Mouse (Mus musculus): ENCODE results near the gene Cln5.

Cln5 gene

DNA sequence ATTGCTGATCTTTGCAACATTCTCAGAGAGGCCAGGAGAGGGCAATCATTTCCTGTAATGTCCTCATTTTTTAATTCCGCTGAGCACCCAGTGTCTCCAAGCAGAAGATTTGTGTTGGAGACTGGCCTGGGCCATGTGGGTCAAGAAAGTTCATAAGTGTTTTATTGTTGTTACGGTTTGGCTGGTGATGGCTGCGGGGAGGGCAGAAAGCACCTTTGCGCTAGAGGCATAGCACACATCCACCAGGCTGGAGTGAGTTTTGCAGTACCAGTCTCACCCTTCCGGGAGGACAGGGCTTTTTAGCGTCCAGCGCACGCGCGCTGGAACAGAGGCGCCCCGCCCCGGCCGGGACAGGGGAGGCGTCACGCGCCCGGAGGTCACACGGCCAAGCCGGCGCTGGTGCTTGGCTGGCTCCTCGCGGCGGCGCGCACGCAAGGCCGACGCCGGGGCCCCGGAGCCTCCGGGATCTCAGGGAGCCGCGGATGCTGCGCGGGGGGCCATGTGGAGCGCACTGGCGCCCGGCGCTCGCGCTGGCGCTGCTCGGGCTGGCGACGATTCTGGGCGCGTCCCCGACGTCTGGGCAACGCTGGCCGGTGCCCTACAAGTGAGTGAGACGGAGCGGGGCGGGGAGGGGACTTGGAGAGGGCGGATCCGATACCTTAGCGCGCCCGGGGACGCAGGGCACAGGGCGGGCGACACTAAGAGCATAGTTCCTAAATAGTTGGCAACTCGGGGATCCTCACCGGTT, at the start of gene Cln5:
Gene Cln5, plus strand, starts transcription at position 353 of the 748 bp plus-strand sequence.
- DNase-seq (ENCODE audit: low spot score) = peak; percentile 93

DNA sequence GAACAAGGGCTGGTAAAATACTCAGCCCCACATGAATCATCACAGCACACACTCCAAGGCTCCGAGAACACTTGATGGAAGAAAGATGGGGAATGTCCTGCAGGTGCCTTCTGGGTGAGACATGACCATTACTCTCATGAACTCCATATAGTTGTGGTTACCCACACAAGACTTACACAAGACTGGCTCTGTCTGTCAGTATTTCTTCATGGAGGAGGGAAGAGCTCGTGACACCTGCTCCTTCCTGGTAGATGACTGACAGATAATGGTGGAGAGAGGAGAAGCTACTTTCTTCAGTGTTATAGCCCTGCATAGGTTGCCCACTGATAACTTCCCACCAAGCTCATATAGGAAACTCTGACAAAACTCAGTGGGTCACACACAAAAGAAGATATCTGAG, 40.8 kb upstream of the Cln5 start:
- DNase-seq (ENCODE audit: low spot score) = no peak

DNA sequence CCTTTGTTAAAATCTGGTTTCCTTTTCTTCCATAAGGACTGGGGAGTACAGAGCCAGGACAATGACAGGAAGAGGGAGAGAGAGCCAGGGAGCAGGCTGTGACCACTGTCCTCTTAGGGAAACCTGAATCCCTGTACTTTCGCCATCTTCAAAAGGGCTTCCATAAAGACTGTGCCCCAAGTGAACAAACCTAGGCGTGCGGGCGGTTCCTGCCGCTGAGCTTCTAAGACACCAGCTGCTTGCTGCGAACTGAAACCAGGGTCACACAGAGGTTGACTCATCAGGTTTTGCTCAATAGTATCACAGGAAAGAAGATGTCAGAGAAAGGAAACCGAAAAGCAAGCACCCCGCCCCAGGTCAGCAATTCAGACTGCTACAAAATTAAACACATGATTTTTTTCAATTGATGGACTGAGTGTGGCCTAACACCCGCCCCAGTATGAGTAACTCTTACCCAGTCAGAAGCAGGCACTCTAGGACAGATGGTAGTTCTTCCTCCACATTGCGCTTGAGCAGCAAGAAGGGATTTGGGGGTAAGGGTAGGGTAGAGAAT, 36.7 kb upstream of the Cln5 start:
- no peak for DNase-seq (ENCODE audit: low spot score)

DNA sequence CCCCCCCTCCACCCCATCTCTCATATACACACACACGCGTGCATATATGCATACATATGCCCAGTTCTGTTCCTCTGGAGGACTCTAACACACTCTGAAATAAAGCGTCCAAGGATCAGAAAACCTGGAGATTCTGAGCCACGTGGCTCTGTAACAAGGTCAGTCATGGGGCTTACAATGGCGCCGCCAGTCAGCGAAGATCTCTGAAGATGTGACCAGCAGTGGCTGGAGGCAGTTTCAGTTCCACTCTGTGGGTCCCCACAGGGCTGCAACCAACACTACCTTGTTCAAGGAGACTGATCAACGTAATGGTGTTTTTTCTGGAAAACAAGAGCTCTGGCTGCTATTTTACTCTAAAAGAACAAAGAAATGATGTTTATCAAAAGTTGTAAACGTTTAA, 35.9 kb upstream of the Cln5 start:
- no peak for DNase-seq (ENCODE audit: low spot score)

DNA sequence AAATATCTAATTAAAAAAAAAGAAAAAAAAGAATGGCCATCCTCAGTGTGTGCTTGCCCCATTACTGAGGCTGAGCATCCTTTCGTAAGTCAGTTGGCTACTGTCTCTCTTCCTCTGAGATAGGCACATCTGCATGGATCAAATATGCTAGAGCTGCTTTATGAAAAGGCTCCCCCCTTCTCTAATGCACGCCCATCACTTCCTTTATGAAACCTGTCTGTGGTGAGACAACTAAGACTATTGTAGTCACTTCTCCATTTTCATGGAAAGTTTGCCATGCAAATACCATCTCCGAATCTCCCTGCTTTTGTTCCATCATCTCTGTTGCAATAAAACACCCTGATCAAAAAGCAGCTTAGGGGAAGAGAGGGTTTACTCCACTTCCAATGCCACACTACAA, 33.0 kb upstream of the Cln5 start:
- DNase-seq (ENCODE audit: low spot score) = no peak

DNA sequence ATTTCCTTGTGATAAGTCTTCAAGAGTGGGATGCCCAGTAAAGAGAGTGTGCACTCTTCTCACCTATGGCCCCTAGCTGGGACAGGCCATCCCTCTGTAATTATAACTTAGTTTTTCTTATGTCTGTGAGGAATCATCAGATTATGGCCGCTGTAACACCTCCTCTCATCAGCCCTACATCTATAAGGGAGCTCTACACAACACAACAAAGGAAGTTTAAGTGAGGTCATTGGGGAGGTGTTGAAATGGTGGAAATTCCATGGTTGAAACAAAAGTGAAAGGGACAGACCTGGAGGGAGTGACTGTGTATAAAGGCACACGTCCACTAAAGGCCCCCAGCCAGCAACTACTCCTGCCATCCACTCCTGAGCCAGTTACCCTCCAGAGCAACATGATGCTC, 23.3 kb upstream of the Cln5 start, which contains the start of gene Acod1:
Gene Acod1, plus strand, starts transcription at position 301 of the 400 bp plus-strand sequence.
- no peak for DNase-seq (ENCODE audit: low spot score)

DNA sequence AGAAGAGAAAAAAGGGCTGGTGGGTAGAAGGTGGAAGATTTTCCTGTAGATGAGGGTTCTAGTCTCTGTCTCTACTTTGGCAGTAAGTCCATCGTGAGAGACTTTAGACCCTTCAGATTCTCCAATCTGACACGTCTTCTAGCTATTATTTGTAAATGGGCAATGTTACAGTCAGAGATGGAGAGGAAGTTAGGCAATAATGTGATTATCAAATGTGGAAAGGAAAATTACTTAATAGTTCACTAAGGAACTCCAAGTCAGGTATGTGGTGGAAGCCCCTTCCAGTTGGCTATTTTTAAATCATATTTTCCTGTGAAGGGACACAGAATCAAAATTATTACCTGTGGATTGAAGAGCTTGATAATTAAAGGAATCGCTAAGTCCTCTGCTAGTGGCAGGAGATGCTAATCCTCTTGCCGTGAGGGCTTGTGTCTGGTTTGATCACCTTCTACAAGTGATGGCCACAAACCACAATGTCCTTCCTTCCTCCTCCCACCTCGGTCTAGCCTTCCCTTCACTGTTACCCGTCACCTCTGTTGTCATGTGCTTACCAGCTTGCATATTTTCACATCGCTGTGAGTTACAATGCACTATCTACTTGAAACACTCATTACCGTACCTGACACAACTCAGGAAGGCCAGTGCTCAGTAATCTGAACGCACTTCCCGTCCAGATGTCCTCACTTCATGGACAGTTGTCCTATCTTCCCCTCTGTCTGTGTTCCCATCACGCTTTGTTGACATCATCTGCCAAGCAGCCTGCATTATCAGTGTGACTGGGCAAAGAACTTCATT, 21.5 kb upstream of the Cln5 start:
- no peak for DNase-seq (ENCODE audit: low spot score)

DNA sequence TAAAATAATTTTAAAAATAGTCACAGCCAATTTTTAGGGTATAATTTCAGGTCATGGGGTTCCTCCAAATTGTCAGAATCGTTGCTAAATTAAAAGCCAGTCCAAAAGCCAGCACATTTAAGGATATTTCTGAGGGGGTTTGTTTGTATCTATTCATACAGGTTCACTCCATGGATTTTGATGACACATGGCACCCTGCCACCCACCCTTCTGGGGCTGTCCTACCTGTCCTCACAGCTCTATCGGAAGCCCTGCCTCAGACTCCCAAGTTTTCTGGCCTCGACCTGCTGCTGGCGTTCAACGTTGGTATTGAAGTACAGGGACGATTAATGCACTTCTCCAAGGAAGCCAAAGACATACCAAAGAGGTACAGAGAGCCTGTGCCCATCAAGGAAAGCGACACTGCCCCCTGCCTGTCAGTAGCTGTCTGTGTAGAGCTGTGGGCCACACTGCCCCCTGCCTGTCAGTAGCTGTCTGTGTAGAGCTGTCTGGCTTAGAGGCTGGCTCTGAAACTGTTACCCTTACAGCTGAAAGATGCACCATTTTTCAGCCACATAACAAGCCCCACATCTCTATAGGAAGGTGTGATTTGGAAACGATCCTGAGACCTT, 18.8 kb upstream of the Cln5 start:
- DNase-seq (ENCODE audit: low spot score) = peak; percentile 89

DNA sequence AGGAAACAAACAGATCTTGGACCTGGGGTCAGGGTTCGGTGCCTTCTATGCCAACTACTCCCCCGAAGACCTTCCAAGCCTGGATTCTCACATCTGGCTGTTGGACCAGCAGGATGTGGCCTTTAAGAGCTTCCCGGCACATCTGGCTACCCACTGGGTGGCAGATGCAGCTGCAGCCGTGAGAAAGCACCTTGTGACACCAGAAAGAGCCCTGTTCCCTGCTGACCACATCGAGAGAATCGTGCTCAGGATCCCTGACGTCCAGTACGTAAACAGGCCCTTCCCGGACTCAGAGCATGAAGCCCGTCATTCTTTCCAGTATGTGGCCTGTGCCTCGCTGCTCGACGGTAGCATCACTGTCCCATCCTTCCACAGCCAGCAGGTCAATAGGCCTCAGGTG, 15.3 kb upstream of the Cln5 start:
- DNase-seq (ENCODE audit: low spot score) = no peak

DNA sequence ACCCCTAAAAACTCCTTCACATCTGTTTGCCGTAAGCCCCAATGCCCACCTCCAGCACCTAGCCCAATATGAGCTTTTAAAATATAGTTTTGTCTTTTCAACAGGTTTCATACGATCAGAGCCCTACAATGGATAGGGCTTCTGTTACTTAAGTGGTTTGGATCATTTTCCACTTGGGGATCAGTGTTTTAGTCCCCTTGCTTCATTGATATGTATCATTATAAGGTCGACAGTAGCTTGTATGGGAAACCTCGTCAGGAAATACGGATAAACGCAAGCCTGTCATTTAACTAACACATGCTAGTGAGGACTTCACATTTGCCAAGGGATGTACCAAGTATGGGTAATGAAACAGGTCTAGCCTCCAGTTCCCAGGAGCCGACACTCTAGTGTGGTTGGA, 13.4 kb upstream of the Cln5 start:
- DNase-seq (ENCODE audit: low spot score) = no peak

DNA sequence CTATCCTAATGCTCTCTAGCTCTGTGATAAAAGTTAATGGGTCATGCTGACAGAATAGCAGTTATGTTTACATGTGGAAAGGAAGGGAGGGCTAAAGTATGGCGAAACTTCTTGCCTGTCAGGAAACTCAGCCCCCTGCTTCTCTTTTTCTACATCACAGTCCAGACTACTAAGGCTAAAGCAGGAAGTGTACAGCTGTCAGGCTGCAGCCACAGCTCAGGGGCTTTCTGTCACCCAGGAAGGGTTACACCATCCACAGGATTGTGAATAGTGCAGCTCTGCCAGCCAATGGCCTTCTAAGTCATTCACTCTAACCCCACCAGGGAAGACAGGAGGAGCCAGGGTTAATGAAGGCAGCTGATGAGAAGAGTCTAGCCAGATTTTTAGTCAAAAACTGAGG, 11.0 kb upstream of the Cln5 start:
- DNase-seq (ENCODE audit: low spot score) = no peak

DNA sequence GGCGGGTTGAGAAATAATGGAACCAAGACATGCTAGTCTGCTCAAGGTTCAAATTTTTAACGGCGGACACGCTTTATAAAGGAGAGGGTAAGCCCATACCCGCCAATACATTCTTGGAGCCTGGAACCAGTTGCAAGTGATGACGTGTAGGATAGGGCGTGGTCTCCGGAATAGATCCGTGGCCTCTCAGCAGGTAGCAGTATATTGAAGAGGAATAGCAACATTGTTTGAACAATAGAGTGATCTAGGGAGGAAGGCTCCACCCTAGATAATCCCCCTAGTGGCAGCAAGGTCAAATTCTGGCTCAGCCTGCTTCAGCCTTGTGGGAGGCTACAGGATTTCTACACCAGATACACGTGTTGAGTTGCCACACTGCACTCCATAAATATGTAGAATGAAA, 10.5 kb upstream of the Cln5 start:
- no peak for DNase-seq (ENCODE audit: low spot score)

DNA sequence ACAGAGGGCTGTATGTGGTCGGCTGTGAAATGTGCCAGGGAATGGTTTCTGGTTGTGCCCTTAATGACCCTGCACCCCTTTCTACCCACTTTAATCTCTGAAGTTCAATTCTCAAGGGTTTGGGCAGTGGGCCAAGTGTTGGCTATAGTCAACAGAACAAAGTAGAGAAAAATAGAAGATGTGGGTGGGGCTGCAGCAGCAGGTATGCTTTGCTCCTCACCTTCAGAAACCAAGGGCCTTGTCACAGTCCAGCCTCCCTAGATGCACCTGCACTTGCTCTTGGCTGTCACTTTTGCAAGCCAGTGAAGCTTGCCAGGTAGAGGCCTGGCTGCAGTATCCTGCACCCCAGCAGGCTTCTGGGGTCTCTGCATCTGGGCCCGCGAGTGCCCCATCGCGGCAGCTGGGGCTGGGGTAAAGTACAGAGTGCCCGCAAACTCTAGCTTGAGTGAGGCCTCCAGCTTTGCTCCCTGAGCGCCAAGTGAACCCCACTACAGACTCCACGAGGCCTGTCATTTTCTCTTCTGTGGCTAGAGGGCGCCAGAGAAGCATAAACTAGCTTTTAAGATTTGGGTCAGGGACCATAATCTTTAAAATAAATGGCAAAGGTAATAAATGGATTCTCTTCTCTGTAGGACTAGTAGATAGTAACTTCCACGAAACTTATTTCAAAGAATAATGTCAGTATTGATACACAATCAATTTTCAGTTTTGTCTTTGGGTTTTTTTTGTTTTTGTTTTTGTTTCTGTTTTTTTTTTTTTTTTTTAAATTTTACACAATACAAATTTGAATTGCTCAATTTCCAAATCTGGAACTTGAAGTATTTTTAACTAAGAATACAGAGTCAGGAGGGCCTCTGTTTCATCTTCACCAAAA, 4.5 kb upstream of the Cln5 start:
- DNase-seq (ENCODE audit: low spot score) = peak; percentile 68

DNA sequence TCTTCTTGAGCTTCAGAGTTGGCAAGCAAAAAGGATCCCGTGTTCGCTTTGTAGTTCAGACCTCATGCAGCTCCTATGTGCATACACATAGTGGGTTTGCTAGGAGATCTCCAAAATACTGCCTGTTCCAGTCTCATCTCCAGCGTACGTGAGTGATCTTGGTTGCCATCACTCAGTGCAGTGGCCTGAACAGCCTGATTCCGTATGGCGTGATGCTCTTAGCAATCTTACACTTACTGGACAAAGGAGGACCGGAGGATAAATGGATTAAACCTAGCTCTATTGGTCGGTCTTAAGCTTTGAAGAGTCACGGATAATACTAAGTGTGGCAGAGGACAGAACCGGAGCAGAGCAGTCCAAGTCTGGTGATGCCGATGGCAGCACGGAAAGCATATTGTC, 552 bp upstream of the Cln5 start:
- no peak for DNase-seq (ENCODE audit: low spot score)

DNA sequence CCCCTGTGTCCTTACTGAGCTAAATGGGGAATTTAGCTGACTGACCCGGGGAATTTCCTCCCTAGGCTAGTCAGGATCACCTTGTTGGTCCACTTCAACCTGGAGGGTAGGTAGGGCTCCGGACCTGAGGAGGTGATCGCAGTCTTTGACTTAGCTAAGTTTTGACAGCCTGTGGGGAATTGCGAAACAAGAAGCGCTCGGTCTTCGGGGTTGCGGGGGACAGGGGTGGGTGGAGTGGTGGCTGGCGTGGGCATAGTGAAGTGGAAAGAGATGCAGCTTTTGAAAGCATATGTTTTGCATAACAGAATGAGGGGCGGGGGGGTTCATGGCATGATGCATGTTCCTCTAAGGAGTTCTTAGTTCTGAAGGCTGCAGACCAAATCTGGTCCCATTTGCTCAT, 774 bp downstream of the Cln5 start:
- DNase-seq (ENCODE audit: low spot score) = no peak

DNA sequence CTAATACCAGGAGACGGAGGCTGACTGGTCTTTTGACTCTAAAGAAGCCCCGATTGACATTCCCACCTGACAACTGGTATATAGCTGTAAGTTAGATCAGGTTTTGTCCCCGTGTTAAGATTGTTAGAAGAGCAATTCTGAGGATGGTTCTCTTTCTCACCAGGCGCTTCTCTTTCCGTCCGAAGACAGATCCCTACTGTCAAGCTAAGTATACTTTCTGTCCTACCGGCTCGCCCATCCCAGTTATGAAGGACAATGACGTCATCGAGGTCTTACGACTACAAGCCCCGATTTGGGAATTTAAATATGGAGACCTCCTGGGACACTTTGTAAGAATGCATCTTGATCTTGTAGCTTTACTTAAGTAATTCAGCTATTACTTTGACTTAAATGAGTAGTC, 1.5 kb downstream of the Cln5 start:
- no peak for DNase-seq (ENCODE audit: low spot score)

DNA sequence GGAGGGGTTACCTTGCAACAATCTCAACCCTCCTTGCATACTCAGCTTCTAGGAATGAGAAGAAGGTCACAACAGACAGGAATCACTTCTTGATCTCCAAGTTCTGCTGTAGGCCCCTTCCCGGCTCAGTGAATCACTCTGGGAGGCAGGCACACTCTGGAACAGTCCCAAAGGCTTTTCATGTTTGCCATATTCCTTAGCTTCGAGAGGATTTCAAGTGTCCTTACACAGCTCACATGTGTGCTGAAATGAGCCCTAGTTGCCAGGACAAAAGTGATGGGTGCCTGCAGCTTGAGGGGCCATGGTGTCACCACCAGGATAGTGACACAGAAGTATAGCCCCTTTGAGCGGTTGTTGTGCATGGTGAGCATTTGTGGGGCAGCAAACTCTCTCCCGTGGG, 2.7 kb downstream of the Cln5 start:
- DNase-seq (ENCODE audit: low spot score) = no peak

DNA sequence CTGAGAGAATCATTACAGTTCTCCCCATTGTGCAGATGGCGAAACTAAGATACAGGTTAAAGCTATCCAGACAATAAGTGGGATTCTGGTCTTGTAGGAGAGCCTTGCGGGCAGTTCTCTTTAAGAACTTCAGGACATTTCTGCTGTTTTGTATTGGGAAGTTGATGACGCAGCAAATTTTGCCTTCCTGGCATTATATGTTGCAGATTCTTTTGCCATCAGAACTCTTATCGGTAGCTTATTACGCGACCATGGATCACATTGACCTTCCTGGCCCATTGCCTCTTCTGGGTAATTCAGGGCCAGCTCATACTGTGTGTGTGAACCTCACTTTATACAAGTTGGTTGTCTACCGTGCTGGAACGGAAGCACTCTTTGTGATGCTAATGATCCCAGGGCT, 3.8 kb downstream of the Cln5 start:
- DNase-seq (ENCODE audit: low spot score) = no peak

DNA sequence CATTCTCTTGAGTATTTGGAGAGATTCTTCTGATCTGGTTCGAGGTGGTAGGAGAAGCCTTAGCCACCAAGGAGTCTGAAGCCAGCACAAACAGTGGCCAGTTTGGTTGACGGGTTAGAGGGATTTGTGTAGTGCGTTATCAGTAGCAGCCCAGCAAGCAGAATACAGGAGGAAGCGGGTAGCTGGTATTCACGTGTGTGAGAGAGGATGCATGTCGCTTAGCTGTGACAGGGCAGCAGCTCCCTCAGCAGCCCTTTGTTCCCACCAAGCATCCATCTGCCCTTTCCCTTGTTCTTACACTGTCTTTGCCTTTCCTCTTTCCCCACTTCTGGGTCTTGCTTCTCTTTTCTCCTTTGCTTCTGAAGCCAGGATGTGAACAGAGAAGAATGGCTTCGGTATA, 5.2 kb downstream of the Cln5 start:
- no peak for DNase-seq (ENCODE audit: low spot score)

DNA sequence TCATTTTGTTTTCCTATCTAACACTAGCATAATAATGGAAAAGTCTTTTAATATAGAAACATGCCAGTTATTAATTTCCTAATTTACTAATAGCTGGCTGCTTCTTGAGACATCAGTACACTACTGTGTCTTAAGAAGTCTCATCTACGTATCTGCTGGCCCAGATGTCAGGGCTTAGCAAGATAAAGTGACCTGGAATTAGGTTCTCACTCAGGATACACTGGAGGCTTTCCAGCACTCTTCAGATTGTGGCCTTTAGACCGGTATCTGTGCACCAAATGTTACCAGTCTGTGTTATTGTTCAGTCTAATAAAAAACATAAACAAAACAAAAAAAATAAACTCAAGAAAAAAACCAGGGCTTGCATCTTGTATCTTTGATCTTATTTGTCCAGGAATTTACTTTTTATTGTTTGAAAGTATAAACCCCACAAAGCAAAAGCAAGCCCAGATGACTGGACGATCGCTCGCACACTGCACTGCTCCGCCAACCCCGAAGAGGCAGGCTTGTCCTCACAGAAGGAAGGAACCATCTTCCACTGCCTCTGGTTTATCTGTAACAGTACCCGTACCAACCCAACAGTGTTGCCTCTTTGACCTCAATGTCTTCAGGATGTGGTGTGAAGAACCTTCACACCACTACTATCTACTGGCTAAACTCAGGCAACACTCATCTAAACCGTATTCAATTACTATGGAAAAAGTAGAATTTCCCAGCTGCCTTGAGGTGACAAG, 7.4 kb downstream of the Cln5 start:
- no peak for DNase-seq (ENCODE audit: low spot score)
